Mouse (Mus musculus) CD4-positive helper T cell, adult 2 months (primary cell): ENCODE measurements around the gene Casp8.
"Not testable (repeated sequence)": the region's sequence is repeated elsewhere in the genome, so short reads cannot be mapped to it uniquely, and the experiment has no call there.

Experiments used
- DNase-seq: peaks from one replicate; pipeline ENCODE4 v3.0.0-alpha.2; 2012; ENCODE audit warnings: low read depth, missing footprints, low spot score

The Casp8 gene

DNA sequence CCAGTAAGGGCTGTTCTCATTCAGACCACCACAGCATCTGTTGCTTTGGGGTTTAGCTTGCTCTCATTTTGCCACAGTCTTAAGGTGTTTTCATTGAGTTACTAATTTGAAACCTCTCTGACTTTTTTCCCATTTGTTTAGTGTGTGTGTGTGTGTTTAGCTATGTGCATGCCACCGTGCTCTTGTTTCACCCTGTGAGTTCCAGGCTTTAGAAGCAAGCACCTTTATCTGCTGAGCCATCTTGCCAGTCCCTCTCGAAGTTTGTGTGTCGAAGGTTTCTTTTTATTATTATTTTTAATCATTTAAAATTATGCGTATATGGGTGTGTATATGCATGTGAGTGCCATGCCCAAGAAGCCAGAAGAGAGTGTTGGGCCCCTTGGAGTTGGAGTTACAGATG lies 3.7 kb downstream of the Casp8 start:
- DNase-seq = no peak

DNA sequence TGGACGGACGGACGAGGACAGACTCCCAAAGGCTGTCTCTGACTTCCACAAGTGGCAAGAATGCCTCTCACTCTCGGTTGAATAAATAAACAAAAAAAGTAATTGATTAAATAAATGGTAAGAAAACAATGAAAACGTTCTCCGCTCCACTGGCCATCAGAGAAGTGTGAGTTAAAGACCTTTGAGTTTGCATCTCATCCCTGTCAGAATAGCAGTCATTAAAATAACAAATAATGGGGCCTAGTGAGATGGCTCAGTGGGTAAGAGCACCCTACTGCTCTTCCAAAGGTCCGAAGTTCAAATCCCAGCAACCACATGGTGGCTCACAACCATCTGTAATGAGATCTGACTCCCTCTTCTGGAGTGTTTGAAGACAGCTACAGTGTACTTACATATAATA lies 5.5 kb downstream of the Casp8 start:
- not testable (repeated sequence) for DNase-seq

DNA sequence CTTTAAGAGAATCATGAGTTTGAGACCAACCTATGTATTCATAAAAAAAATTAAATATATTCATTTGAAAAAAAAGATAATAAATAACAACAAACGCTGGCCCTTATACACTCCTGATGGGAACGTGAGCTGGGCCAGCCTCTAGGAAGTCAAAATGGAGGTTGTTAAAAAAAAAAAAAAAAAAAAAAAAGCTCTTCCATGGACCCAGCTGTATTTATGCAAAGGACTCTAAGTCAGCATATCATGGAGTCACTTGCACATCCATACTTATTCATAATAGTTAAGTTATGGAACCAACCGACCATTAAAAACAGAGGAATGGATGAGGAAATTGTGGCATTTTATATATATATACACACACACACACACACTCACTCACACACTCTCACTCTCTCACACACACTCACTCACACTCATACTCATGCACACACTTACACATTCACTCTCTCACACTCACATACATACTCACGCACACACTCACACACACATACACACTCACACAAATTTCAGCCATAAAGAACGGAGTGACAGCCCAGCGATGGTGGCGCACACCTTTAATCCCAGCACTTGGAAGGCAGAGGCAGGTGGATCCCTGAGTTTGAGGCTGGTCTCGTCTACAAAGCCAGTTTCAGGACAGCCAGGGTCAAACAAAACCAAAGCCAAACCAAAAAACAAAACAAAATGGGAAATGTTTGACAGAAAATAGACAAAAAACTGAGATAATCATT lies 6.5 kb downstream of the Casp8 start:
- peak; percentile 57 for DNase-seq

DNA sequence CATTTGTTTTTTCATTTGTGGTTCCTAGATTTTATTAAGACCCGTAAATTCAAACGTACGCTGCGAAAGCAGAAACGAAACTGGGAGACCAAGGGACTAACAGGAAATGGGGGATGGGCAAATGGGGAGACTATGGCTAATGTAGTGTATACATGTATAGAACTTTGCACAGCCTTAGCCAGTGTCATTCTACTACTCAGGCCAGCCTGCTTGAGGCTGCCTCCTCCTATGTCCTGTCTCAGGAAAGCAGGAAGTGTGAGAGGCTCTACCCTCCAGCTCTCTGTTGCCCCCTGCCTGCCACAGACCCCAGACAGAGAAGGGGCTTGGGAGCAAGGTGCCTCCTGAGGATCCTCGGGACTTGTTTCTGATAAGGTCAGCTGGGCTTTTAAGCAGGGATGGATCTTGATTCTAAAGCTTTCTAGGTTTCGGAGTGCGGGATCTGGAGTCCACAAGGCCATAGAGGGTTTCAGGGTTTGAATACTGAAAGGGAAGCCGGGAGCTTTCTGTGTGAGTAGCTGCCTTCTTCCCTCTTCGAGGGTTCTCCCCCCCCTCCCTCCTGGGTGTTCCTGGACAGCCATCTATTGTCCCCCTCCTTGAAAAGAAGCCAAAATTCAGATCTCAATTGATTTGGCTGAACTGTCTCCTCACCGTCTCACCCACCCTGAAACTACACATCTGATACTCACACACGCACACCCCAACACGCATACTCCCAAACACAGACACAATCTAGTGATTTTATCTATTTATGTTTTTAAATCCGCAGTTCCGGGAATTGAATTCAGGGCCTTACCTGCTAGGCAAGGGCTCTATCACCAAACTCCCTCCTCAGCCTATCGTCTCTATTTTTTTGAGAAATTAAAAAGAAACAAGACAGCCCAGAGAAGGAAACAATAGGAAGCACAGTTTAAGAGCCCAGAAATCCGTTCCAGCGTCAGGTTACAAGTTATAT lies 7.4 kb downstream of the Casp8 start:
- peak; percentile 80 for DNase-seq

DNA sequence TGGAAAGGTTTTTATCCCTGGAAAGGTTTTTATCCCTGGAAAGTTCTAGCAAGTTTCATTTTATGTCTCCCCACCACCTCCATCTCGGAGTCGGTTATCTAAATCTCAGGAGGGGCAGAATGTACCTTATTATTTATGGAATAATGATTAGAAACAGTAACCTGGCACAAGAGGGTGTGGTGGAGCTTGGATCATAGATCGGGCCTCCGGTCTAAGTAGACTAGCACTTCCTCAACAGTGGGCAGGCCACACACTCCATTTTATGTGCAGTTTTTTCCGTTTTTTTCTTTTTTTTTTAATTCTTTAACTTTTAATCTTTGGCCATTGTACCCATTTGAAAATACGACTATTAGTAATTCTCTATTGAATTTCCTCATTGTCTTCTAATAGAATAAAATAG lies 8.4 kb downstream of the Casp8 start:
- peak; percentile 26 for DNase-seq

DNA sequence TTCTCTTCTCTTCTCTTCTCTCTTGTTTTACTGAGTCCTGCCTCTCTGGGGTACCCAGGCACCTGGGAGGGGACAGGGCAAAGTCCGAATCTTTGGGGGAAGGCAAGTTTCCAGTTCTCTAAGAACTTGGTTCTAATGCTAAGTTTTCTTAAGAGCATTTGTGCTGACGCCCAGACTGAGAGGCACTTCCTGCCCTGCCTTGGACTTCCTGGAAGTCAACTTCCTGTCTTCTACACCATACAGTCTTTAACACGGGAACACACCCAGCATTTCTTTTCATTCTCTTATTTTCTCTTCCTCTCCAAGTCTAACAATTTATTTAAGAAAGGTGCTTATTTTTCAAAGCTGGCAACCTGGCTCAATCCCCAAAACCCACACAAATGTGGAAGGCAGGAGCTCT lies 11.5 kb downstream of the Casp8 start:
- DNase-seq = peak; percentile 73

DNA sequence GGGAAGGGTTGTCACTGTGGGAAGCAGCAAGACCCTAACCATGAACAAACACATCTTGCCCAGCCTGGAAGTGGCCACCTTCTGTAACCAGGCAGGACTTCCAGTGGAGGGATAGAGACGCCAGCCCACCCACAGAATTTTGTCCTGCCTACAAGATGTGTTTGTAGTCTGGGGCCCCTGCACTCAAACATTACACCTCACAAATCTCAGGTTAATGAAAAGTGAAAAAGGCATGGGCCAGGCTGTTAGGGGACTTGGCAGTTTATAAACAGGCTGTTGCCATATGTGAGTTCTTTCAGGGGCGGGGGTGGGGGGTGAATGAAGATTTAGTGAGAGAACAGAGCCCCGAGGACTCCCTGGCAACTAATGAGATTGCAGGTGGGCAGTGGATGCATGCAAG lies 31.1 kb downstream of the Casp8 start:
- no peak for DNase-seq

DNA sequence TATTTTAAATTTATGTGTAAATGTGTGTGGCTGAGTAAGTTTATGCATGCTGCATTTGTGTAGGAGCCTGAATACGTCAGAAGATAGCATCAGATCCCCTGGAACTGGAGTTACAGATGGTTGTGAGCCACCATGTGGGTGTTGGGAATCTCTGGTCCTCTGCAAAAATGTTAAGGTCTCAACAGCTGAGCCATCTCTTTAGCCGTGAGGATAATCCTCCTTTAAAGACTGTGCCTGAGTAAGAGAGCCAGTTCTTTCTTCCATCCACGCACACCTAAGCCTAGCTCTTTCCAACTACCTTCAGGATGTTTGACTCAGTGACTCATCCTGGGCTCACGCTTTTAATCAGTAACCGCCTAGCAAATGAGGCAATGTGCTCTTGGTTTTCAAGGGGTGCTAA lies 35.6 kb downstream of the Casp8 start:
- DNase-seq = no peak

DNA sequence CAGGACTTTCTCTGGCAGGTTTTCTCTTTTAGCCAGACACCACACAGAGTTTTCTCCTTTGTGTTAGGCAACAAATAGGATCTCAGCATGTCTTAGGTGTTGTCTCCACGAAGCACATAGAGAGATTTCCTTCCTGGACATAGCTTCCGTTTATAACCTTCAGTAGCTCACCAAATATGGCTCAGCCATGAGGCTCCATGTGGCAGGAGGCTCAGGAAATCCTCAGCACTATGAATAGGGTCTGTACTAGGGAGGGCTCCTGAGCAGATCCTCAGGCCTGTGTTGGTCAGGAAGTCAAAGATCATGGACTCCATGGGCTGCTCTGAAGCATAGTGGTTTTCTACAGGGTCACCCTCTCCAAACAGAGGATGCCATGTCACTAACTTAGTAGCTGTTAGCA lies 37.0 kb downstream of the Casp8 start:
- DNase-seq = no peak

DNA sequence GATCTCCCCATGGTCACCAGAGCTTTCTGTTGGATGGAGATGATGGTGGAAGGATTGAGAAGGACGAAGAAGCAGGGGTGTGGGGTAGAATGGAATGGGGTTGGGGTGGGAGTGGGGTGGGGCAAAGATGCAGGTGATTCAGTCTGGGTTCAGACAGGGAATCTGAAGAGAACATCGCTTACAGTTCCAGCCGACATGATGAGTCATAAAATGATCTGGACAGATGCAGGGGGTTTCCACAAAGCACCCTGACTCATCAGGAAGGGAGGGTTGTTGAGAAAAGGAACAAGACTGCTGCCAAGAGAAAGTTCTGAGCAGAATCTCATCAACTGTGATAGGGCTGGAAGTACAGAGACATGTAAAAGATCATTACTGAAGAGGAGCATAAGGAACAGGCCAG lies 61.6 kb downstream of the Casp8 start:
- DNase-seq = peak; percentile 27

DNA sequence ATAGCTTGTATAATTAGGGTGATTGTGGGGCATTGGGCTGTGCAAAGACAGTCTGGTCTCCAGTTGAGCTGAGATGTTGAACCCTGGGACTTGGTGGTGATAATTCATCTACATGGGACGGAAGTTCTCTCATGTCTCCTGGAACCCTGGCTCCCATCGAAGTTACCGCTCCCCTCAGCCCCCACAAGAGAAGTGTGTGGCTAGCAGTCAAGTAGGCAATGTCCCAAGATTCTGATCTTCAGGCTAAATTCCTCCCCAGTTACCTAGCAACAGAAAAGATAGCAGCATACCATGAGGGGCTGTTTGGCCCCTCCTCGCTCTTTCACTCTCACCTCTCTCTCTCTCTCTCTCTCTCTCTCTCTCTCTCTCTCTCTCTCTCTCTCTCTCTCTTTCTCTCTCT lies 64.0 kb downstream of the Casp8 start:
- DNase-seq = not testable (repeated sequence)

DNA sequence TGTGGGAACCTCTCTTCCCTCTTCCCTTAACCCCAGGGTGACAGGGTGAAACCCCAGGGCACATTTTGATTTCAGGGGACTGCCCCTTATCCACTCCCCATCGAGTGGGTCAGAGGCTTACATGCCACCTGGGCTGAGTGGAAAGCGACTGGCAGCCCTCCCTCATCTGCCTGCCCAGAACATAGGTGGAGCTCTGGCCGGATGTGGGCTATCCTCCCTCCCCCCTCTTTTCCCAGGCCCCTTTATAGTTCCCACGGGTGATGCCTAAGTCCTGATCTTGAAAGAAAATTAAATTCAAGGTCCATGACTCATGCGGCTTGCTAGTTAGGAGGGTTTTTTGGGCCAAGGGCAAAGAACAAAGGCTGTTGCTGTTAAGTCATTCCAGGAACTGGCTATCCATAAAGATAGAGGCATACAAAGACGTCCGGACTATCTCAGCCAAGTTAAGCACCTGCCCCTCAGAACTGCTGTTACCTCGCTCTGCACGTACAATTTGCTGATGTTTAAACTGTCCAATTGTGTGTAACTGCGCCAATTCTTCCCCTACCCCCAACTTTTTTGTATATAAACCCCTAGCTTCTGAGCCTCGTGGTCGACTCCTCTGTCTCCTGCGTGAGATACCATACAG lies 64.7 kb downstream of the Casp8 start:
- peak; percentile 72 for DNase-seq

DNA sequence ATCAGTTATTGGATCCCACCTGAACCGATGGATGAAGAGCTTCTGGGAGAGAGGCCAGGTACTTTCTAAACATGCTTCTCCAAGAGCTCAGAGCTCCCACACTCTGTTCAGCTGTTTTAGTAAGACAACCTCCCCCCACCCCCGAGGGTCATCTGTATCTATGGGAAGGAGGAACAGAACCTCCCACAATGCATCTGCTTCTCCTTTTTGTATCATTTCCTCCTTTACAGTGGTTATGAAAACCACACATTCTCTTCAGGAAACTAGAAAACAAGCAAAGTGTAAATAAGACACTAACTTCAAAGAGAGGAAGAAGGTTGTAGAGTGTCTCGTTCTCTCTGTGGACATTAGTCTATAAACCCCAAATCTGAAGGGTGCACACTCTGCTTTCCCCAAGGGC lies 65.4 kb downstream of the Casp8 start:
- not testable (repeated sequence) for DNase-seq

DNA sequence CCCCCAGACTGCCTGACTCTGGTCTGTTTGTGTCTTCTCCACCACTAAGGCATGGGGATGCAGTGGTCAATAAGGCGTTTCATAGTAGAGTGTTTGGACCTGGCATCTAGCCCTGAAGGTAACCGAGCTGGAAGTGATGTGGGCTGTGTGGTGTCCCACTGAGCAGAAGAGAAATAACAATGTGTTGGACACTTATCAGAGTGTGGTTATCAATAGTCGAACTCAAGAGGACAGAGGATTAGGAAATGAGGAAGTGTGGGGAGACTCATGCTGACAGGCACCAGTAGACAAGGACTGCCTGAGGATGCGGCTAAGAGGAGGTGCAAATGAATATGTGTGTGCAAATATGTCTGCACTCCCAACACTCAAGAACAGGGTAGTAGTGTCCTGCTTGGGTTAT lies 81.3 kb downstream of the Casp8 start:
- not testable (repeated sequence) for DNase-seq

DNA sequence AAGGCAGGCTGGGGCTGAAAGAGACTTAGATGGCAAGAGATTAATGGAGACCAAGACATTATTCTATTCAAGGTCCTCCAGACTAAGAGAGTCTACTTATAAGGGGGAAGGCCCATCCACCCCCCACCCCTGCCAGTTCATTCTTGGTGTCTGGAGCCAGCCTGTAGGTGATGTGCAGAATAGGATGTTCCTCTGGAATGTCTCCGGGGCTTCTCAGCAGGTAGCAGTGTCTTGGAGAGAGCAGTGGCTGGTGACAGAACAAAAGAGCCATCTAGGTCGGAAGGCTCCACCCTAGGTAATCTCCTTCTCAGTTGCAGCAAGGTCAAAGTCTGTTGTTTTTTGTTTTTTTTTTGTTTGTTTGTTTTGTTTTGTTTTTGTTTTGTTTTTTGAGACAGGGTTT lies 84.1 kb downstream of the Casp8 start:
- not testable (repeated sequence) for DNase-seq

DNA sequence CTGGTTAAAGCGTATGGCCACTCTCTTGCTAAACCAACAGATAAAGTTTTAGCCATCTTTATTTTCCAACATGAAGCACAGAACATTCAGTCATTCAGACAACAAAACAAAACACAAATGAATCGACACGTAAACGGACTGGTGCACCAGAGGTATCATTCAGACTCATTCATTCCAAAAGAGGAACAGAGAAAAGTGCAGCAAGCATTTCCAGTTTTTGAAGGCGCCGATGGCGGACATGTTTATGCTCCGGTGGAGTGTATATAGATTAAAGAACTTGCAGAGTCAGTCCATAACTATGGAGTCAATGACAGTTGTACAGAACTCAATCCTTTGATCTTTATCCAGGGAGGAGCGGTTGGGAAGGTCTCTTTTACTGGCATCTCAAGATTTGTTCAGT lies 88.1 kb downstream of the Casp8 start:
- not testable (repeated sequence) for DNase-seq

DNA sequence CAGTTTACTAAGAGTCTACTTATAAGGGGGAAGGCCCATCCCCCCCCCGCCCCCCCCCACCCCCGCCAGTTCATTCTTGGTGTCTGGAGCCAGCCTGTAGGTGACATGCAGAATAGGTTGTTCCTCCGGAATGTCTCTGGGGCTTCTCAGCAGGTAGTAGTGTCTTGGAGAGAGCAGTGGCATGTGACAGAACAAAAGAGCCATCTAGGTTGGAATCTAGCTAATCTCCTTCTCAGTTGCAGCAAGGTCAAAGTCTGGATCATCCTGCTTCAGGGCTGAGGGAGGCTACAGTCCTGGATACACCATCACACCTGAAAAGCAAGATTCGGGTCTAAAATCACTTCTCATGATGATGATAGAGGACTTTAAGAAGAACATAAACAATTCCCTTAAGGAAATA lies 90.5 kb downstream of the Casp8 start:
- DNase-seq = no peak

DNA sequence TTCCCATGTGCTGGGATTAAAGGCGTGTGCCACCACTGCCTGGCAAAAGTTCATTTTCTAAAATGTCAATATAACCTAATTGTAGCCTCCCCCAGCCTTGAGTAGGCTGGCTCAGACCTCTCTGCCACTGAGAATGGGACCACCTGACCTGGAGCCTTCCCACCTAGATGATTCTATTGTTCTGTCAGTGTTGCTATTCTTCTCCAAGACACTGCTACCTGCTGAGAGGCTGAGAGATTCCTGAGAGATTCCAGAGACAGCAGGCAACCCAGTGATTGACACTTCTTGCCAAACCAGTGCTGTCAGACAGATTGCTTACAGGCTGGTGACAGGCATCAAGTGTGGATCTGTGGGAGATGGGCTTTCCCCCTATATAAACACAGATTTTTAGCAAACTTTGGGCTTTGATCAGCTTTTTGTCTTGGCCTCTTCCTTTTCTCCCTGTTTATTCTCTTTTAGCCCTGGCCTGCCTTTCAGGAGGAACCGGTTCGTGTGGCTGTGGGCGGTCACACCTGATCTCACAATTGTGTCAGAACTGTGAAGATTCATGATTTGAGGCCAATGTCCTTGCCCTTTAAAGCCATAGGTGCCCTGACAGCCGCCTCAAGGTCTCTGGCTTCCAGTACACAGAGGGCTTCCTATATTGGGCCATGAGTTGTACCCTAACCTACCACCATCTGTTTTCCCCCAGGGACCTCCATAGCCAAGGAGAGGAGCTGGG lies 94.8 kb downstream of the Casp8 start:
- no peak for DNase-seq

DNA sequence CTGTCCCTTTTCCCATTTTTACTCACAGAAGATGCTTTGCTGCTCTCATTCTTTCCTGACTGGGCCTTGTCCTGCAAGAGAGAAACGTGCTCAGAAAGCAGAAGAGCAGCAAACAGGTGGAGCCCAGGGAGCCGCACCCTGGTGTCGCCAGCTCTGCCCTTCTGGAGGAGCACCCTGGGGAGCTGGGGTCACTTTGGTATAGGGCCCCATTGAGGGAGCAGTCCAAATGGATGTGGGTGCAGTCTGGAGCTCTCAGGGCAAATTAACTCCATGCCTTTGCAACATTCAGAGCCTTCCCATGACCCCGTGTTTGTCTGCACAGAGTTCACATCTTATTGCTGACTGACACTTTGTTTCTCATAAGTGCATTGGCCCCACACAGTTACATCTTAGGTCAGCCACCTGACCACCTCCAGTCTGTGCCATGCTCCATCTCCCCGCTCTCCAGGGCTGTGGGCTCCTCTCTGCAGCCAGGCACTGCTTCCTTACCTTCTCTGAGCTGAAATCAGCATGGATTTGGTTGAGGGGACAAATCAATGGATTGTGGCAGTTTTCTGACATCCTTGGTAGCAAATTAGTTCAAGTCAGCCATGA lies 95.6 kb downstream of the Casp8 start:
- DNase-seq = not testable (repeated sequence)

DNA sequence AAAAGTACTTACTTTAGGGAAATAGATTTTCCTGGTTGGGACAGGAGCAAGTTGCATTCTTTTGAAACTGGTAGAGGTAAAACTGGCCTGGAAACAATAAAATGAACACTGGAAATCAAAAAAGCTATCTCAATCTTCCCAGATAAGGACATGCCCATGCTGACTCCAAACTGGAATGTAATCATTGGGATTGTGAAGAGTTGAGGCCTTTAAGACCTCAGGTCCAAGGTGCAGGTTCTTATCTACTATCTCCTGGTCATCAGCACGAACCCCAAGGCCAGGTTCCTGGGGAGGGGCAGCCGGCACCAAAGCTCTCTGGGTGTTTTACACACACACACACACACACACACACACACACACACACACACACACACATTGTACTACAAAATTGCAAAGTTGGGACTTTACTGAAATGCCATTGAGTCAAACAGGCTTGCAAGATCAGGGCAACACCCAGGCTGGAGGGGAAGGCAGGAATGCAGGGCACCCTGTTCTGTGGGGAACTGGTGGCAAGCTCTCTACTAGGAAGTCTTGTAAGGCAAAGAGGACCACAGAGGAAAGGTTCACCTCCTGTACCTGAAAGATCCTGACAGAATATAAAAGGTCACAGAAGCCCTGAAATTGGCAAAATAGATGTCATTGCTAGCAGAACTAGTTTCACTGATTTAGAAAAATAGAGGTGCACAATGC lies 96.5 kb downstream of the Casp8 start:
- DNase-seq = not testable (repeated sequence)

DNA sequence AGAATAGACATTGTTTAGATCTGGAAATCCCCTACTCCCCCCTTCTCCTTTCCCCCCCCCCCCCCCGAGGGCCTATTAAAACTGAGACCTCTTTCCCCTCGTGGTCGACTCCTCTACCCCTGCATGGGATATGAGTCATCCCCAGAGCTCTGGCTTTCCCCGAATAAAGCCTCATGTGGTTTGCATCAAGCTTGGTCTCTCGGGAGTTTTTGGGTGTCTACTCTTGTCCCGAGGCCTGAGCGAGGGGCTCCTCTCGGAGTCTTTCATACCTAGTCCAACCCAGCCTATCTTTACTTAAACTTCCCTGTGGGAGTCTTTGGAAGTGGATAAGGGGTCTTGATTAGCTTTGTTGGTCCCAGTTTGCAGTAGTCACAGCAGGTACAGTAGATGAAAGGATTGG lies 97.2 kb downstream of the Casp8 start:
- not testable (repeated sequence) for DNase-seq
